Mouse (Mus musculus) bone marrow macrophage, adult 2 months (primary cell): ENCODE results near the gene Tpra1. TPM values are rescaled to one million over a fixed set of nuclear protein-coding genes. Genes with fewer than 3 reads are reported as not detected.
A peak's percentile ranks its signal among the peaks of the same experiment; 100 is the strongest.

ENCODE experiments used
- H3K27ac ChIP-seq: 2 replicates; pipeline ENCODE4 v1.5.1; 2012; ENCODE audit warnings: low read depth, low read length; ENCODE audit not compliant: insufficient read depth
- H3K4me1 ChIP-seq: 2 replicates; pipeline ENCODE4 v1.6.1; 2012; ENCODE audit warnings: low read length; ENCODE audit not compliant: control insufficient read depth, insufficient read depth
- H3K4me3 ChIP-seq: 2 replicates; pipeline ENCODE4 v1.5.1; 2012; ENCODE audit warnings: mild to moderate bottlenecking, low read length, moderate library complexity; ENCODE audit not compliant: insufficient read depth
- CTCF ChIP-seq: IDR thresholded peaks from 2 replicates; pipeline ENCODE4 v1.5.1; 2012; ENCODE audit warnings: low read depth, mild to moderate bottlenecking, low read length, moderate library complexity
- POLR2A ChIP-seq: IDR thresholded peaks from 2 replicates; pipeline ENCODE4 v1.6.1; 2012; ENCODE audit warnings: mild to moderate bottlenecking, low read depth, low read length, borderline replicate concordance
- polyA plus RNA-seq: library from polyadenylated mRNA; stranded (reverse); fragments of >200 nt; gene quantifications from 2 replicates; pipeline ENCODE4 v1.2.4, GENCODE M21; 2012; ENCODE audit not compliant: missing spikeins, insufficient read depth, insufficient read length

Gene Tpra1
- polyA plus RNA-seq, 1 experiment, result 86.3 TPM

DNA sequence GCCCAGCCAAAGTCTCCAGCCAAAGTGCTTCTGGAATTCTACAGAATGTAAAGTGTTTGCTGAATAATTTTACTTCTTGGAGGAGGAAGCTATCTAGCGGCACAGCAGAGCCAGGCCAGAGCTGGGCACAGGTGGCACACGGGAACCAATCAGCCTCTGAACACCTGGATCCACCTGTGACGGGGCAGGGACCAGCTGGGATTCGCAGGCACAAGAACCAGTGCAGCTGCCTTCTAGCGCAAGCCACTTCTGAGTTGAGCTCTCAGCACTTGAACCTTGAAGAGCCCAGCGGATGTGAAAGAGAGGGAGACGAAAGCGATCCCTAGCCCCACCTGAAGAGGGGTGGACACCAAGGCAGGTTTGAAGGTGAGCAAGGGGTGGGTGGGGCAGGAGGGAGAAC lies 16.8 kb downstream of the Tpra1 start:
- TF ChIP-seq POLR2A, result no peak
- no peak for TF ChIP-seq CTCF
- no peak overlapping the region for H3K4me3 ChIP-seq
- 0 out of 2 replicates have a peak, but pooled peaks cover 5% of the 10 kb centered on the region for H3K4me1 ChIP-seq
- H3K27ac ChIP-seq, result no peak overlapping the region

DNA sequence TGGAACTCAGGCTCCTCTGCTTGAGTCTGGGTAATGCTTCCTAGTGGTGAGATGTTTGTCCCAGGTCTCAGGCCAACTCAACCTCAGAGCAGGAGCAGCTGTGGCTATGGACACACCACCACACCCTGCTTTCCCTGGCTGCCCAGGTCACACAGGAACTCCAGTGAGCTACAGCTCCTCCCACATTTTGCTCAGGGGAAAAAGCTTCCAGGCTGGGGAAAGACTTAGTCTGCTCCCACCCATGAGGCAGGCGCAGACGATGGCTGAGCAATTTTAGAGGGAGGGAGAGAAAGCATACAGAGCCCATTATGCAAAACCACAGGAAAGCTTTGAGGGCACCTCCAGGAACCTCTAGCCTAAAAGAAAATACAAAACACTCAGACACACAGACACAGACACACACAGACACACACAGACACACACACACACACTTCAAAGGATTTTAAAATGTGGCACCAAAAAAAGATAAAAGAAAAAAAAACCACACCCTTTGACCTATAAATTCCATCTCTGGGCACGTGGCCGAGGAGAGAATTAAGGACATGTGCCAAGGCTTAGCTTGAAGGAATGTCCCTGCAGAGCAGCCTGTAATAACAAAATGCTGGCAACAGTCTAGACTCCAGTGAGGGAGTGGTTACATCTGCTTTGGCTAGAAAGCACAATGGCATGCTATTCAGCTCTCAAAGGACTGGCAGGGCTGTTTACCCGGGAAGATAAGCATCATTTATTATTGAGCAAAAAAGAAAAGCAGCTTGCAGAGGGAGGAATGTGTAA lies 22.6 kb downstream of the Tpra1 start:
- no peak overlapping the region for H3K27ac ChIP-seq
- no peak overlapping the region for H3K4me3 ChIP-seq
- TF ChIP-seq CTCF (no peak), POLR2A (no peak)
- H3K4me1 ChIP-seq, result peaks cover 19% of the 10 kb centered on the region

DNA sequence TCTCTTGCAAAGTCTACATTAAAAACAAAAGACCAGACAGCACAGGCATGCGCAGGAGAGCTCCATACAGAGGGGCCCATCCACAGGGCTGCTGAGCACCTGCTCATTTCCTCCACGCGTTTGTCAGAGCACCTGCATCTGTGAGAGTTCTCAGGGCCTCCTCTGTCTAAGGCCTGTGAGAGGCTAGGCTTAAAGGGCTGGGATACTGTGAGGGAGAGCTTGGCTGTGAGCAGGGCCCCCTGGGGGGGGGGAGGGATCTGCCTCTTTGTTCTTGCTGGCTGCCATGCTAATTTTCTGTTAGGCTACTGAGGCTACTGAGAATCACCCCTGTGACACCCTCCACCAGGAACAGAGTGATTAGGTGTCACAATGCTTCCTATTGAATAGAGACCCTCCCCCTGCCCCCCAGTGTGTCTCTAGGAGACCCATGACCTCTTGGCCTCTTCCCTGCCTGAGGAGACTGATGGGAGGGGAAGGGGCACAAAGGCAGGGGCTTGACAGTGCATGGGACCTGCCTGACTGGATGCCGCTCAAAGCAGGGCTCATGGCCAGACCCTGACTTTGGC lies 23.7 kb downstream of the Tpra1 start:
- H3K4me3 ChIP-seq, result no peak overlapping the region
- no peak overlapping the region for H3K27ac ChIP-seq
- TF ChIP-seq POLR2A (no peak), CTCF (no peak)
- peaks cover 16% of the 10 kb centered on the region for H3K4me1 ChIP-seq

DNA sequence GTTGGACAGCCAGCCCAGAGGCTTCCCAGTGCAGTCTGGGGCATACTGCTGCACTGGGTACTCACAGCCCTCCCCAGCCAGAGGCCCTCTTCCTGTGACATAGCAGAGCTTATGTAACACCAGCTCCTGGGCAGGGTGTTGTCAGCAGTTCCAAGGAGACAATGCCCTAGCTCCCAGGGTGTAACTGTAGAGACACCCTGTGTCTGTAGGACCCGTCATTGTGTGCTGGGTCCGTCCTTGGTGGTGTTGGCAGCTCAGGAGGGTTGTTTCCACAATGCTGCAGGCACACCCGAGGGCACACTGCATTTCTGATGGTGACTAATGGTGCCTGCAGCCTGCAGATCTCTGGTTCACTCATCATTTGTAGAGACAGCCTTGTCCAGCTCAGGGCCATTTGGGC lies 24.8 kb downstream of the Tpra1 start:
- Histone ChIP-seq H3K27ac (peak overlapping the region; percentile 52), H3K4me1 (peaks cover 14% of the 10 kb centered on the region), H3K4me3 (no peak overlapping the region)
- TF ChIP-seq CTCF, result no peak
- TF ChIP-seq POLR2A, result no peak

DNA sequence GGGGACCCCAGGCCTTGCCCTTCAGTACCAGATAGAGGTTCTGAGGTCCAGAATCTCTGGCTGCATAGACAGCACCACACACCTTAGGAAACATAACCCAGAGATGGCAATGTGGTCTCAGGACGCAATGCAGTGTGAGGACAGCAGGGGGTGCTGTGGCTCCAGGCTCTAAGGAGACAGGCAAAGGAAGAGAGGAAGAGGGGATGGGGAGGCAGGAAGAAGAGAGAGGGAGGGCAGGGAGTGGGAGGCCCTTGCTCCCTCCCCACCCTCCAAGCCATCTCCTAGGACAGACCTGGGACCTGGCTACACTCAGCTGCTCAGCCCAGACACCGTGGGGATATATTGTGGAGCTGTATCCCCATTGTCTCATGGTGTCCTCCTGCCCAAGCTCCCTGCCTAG lies 25.5 kb downstream of the Tpra1 start:
- H3K4me1 ChIP-seq, result peaks cover 14% of the 10 kb centered on the region

DNA sequence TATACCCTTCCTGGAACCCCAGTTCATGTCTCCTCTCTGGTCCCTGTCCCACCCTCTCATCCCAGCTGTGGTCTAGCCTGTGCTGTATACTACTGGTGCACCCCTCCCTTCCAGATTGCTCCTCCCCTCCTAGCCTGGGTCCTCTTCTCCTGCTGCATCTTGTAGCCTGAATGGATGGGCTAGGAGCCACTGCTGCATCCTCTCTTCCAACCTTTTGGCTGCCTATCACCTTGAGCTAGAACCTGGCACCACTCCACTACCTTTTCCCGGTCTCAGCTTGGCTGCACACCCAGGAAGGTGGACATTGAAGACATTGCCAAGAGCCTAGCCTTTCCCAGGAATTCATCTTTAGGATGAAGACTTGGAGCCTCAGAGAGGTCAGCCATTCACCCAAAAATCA lies 26.0 kb downstream of the Tpra1 start:
- TF ChIP-seq POLR2A (no peak), CTCF (no peak)
- no peak overlapping the region for H3K4me3 ChIP-seq
- no peak overlapping the region for H3K27ac ChIP-seq
- peaks cover 14% of the 10 kb centered on the region for H3K4me1 ChIP-seq

More for the DNA sequence above, 25.5 kb downstream of the Tpra1 start:
- Histone ChIP-seq H3K27ac (peak overlapping the region; percentile 52), H3K4me3 (no peak overlapping the region)
- TF ChIP-seq POLR2A (no peak), CTCF (peak; percentile 95)

DNA sequence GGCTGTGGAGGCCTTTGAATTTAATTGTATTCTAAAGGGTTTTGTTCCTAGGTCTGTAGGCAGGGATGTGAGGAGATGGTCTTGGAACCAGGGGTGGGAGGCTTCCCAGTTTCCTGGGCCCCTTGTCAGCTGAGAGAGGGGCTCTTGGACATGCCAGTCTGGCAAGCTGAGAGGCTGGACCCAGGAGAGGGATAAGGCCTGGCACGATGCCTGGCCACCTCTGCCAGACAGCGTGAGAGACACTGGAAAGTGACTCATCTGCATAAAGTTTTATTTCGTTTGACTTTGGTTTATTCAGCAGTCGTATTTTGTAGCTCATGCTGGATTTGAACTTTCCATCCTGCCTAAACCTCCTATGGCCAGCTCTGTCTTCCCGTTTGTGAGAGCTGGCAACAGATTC lies 26.5 kb downstream of the Tpra1 start:
- no peak for TF ChIP-seq CTCF
- no peak for TF ChIP-seq POLR2A
- no peak overlapping the region for H3K4me3 ChIP-seq
- H3K4me1 ChIP-seq, result peaks cover 14% of the 10 kb centered on the region
- no peak overlapping the region for H3K27ac ChIP-seq

DNA sequence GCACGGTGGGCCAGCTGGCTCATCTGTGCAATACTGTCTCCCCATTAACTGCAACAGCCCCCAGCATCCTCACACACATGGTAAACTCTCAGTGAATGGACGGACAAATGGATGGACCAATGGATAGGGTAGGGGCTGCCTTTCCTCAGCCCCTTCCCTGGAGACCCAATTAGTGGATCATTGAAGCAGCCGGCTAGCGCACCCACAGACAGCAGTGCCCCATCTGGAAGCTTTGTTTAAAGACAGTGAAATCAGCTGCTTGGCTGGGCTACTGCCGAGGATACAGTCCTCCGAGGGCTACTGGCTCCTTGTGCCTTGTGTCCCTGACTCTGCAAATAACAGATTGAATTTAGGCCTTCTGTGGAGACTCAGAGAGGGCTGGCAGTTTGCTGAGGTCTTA lies 27.4 kb downstream of the Tpra1 start:
- Histone ChIP-seq H3K4me3 (no peak overlapping the region), H3K27ac (no peak overlapping the region), H3K4me1 (peaks cover 14% of the 10 kb centered on the region)
- TF ChIP-seq POLR2A, result no peak
- TF ChIP-seq CTCF, result no peak

DNA sequence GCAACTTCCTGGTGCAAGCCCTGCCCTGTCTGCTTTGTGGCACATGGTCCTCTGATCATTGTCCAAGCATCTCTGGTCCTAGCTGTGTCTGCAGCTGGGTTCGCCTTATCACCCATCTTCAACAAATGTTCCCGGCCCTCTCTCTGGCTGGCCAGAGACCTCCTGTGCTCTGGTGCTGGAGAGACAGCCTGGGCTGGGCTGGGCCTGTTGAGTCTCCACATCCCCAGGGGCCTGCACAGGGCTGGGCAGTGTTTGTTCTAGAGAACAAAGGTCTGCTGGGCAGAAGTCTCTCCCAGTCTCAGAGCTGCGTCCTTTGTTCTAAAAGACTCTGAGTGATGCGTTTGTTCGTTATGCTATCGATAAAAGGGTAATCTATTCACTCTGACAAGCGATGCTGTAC lies 28.0 kb downstream of the Tpra1 start:
- Histone ChIP-seq H3K4me3 (no peak overlapping the region), H3K27ac (no peak overlapping the region), H3K4me1 (peaks cover 17% of the 10 kb centered on the region)
- no peak for TF ChIP-seq CTCF
- no peak for TF ChIP-seq POLR2A

DNA sequence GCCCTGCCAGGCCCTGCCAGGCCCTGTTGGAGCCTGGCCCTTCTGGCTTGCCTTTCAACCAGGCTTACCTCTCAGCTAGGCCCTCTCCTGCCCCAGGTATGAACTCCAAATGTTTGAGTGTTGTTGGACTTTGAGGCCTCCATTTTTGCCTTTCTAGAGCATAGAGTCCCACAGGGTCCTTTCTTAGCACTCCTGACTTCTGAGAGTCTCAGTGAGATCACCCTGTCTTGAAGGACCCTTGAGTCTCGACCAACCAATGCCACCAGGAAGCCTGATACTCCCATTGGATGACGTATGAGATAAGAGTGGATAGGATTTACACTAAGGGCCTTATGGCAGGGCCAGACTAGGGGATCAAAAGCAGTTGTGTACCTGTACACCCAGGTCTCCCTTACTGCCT lies 29.4 kb downstream of the Tpra1 start:
- no peak for TF ChIP-seq CTCF
- no peak for TF ChIP-seq POLR2A
- no peak overlapping the region for H3K27ac ChIP-seq
- H3K4me3 ChIP-seq, result no peak overlapping the region
- H3K4me1 ChIP-seq, result peaks cover 14% of the 10 kb centered on the region
